Mouse (Mus musculus): ENCODE measurements around the gene Vps45. TPM values are rescaled to one million over a fixed set of nuclear protein-coding genes. Genes with fewer than 3 reads are reported as not detected.

The Vps45 gene
- total RNA-seq, 2 experiments from 2014 or later: 15.0 to 22.7 TPM

GRCm38 (mm10) chr3:96069542-96069941 lies 11.3 kb upstream of the Vps45 start:
- no peak for DNase-seq
- intact Hi-C loops (cut with DNase I): loop anchor here (5.0 kb wide), 1 partner anchor 148 kb away; the partner anchor contains the start of genes Bola1 and Hist2h2ab
- no peak overlapping the region for H3K4me3 ChIP-seq
- no peak for TF ChIP-seq CTCF (IDR thresholded peaks at IDR 0.05)
- no peak overlapping the region for H3K27ac ChIP-seq

DNA sequence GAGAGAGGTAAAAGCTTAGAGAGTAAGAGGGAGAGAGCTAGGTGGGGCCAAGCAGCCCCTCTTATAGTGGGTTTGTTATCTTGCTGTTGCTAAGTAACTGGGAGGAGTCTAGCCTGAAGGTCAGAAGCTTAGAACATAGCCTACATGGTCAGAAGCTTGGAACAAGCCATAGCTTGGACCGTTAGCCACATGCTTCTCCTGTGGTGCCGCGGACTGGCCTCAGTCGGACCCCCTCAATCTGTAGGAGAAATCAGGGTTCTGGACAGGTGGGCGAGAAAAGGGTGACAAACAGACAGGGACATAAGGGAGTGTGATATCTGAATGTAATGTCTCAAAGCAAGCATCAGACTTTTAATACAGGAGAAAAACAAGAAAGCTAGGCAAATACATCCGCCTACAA lies 10.8 kb upstream of the Vps45 start:
- intact Hi-C loops (cut with DNase I): loop anchor here (5.0 kb wide), 1 partner anchor 148 kb away; the partner anchor contains the start of genes Bola1 and Hist2h2ab
- no peak for DNase-seq
- no peak overlapping the region for H3K4me3 ChIP-seq
- no peak overlapping the region for H3K27ac ChIP-seq
- TF ChIP-seq CTCF (IDR thresholded peaks at IDR 0.05): no peak

DNA sequence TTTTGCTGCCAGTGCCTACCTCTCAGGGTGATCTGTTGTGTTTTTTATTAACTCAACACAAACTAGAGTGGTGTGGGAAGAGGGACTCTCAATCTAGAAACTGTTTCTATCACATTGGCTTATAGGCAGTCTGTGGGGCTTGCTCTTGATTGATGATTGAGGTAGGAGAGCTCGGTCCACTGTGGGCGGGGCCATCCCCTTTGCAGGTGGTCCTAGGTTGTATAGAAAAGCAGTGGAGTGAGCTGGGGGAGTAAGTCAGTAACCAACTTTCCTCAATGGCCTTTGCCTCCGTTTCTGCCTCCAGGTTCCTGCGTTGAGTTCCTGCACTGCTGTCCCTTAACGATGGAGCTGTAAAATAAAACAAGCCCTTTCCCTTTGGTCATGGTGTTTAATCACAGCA lies 8.5 kb upstream of the Vps45 start:
- Histone ChIP-seq H3K4me3 (no peak overlapping the region), H3K27ac (no peak overlapping the region)
- intact Hi-C loops (cut with DNase I): loop anchor here (2.0 to 5.0 kb wide), 2 partner anchors 80 to 151 kb away; partner anchors contain the start of genes Bola1 and Hist2h2ab
- TF ChIP-seq CTCF (IDR thresholded peaks at IDR 0.05): no peak
- DNase-seq: no peak

- peak; percentile 55 for DNase-seq
- Histone ChIP-seq H3K4me3 (peak overlapping the region; percentile 67), H3K27ac (peak overlapping the region; percentile 76)
- TF ChIP-seq CTCF (IDR thresholded peaks at IDR 0.05): peak; percentile 62
- intact Hi-C loops (cut with DNase I): loop anchor here (2.0 to 5.0 kb wide), 2 partner anchors 81 to 151 kb away; partner anchors contain the start of genes Bola1 and Hist2h2ab
These were observed 7.6 kb upstream of the Vps45 start for GRCm38 (mm10) chr3:96065754-96066375.

DNA sequence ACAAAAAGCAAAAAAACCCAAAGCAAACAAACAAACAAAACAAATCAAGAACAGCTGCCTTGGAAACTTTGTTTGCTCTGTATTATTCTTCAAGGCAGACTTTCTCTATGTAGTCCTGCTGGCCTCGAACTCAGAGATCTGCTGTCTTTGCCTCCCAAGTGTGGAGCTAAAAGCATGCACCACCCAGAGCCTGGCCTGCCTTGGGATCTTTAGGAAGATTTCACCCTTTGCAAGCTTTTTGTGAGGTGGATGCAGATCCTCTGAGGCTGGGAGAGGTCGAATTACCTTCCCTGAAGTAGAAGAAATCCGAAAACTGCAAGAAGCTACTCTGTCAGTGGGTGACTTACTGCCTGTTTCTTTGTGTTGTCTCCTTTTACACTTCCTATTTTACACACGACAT lies 6.9 kb upstream of the Vps45 start:
- DNase-seq: no peak

GRCm38 (mm10) chr3:96064217-96064616 lies 6.0 kb upstream of the Vps45 start:
- DNase-seq: no peak
- no peak overlapping the region for H3K4me3 ChIP-seq
- no peak overlapping the region for H3K27ac ChIP-seq
- intact Hi-C loops (cut with DNase I): no loop called here
- no peak for TF ChIP-seq CTCF (IDR thresholded peaks at IDR 0.05)

More for the DNA sequence above, 6.9 kb upstream of the Vps45 start:
- no peak for TF ChIP-seq CTCF (IDR thresholded peaks at IDR 0.05)
- intact Hi-C loops (cut with DNase I): loop anchor here (5.0 kb wide), 1 partner anchor 152 kb away; the partner anchor contains the start of genes Bola1 and Hist2h2ab
- Histone ChIP-seq H3K27ac (peak overlapping the region; percentile 76), H3K4me3 (peak overlapping the region; percentile 67)

GRCm38 (mm10) chr3:96063299-96063698 lies 5.0 kb upstream of the Vps45 start:
- no peak overlapping the region for H3K4me3 ChIP-seq
- no peak for DNase-seq
- no peak overlapping the region for H3K27ac ChIP-seq
- TF ChIP-seq CTCF (IDR thresholded peaks at IDR 0.05): no peak
- intact Hi-C loops (cut with DNase I): no loop called here

GRCm38 (mm10) chr3:96060146-96060545 lies 1.9 kb upstream of the Vps45 start:
- TF ChIP-seq CTCF (IDR thresholded peaks at IDR 0.05): no peak
- intact Hi-C loops (cut with DNase I): no loop called here
- no peak for DNase-seq
- Histone ChIP-seq H3K4me3 (no peak overlapping the region), H3K27ac (no peak overlapping the region)

DNA sequence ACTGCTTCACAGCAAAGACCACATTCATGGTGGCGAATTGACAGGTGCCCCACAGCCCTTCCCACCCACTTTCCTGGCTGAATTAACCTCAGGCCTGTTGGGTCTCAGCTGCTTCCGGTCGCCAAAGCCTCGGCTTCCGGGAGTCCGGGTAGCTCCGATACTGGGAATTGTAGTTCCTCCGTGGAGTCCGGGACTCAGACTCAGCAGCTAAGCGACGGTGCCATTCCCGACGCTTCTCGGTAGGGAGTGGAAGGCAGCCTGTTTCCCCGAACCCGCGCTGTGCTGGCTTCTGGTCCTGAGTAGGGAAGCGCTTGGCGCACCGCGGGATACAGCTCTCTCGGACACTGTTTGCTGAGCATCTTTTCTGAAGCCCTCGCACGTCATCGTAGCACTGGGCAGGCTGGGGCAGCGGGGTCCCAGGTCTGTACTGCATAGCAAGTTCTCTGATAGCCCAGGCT lies 490 bp downstream of the Vps45 start:
- DNase-seq: peak; percentile 90
- no peak for TF ChIP-seq CTCF (IDR thresholded peaks at IDR 0.05)
- Histone ChIP-seq H3K4me3 (peak overlapping the region; percentile 87), H3K27ac (peak overlapping the region; percentile 84)
- intact Hi-C loops (cut with DNase I): no loop called here

GRCm38 (mm10) chr3:96056031-96056430 lies 2.2 kb downstream of the Vps45 start:
- intact Hi-C loops (cut with DNase I): no loop called here
- TF ChIP-seq CTCF (IDR thresholded peaks at IDR 0.05): no peak

DNA sequence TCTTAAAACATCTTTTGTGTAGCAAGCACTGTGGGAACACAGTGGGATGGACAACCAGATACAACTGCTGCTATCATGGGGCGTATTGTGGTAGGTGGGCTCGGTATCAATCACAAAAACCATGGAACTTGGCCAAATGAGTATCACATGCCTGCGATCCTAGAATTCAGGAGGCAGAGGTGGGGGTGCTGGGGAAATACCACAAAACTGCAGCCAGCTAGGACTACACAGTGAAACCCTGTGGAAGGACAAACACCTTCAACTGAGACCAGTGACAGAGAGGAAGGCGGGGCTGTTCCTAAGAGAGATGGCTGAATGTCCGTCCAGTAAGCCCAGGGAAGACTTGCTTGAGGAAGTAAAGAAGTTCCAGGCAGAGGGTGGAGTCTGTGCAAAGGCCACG lies 3.0 kb downstream of the Vps45 start:
- TF ChIP-seq CTCF (IDR thresholded peaks at IDR 0.05): no peak
- intact Hi-C loops (cut with DNase I): no loop called here
- H3K4me3 ChIP-seq: no peak overlapping the region
- no peak for DNase-seq
- H3K27ac ChIP-seq: no peak overlapping the region

More at GRCm38 (mm10) chr3:96056031-96056430, 2.2 kb downstream of the Vps45 start:
- no peak overlapping the region for H3K4me3 ChIP-seq
- H3K27ac ChIP-seq: no peak overlapping the region
- DNase-seq: no peak

GRCm38 (mm10) chr3:96051839-96052238 lies 6.4 kb downstream of the Vps45 start:
- DNase-seq: peak; percentile 33
- TF ChIP-seq CTCF (IDR thresholded peaks at IDR 0.05): peak; percentile 91
- Histone ChIP-seq H3K27ac (0 out of 2 replicates have a peak overlapping the region, but pooled peaks have one; percentile 16), H3K4me3 (no peak overlapping the region)
- intact Hi-C loops (cut with DNase I): loop anchor here (1.0 to 5.0 kb wide), 2 partner anchors 87 to 190 kb away; no protein-coding TSS in a partner anchor

GRCm38 (mm10) chr3:96051186-96051585 lies 7.1 kb downstream of the Vps45 start:
- H3K4me3 ChIP-seq: no peak overlapping the region
- DNase-seq: no peak
- TF ChIP-seq CTCF (IDR thresholded peaks at IDR 0.05): no peak
- no peak overlapping the region for H3K27ac ChIP-seq
- intact Hi-C loops (cut with DNase I): loop anchor here (1.0 to 5.0 kb wide), 2 partner anchors 86 to 189 kb away; no protein-coding TSS in a partner anchor
